Mouse (Mus musculus): ENCODE results near the gene Ccl20. TPM values are rescaled to one million over a fixed set of nuclear protein-coding genes. Genes with fewer than 3 reads are reported as not detected.
A peak's percentile ranks its signal among the peaks of the same experiment; 100 is the strongest.

Gene Ccl20
- total RNA-seq (2021), result not detected
- long read RNA-seq, experiment 1, result 0 reads
- long read RNA-seq, experiment 2, result 0 reads

DNA sequence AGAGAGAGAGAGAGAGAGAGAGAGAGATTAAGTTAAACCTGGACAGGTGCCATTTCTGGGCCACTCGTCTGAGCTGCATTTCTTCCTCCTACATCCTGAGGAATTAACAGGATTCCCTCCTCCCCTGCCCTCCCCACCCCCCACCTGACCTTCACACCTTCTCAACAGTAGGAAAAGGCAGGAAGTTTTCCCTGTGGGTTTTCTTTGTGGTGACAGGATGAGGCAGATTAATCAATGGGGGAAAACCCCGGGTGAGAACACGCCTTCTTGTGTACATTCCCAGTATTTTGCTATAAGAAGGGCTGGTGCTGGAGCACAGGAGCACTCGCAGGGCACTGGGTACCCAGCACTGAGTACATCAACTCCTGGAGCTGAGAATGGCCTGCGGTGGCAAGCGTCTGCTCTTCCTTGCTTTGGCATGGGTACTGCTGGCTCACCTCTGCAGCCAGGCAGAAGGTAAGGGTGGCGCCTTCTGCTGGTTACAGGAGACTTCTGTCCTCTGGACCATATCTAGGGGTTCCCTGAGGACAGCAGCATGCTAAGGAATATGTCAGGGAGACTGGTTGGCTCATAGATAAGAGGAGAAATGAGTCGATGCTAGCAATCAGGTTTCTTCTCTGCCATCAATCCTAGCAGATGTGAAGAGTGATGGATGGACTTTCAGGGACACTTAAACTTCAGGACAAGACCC, at the start of gene Ccl20:
Gene Ccl20, plus strand, starts transcription at position 320 of the 691 bp plus-strand sequence.
- DNase-seq (ENCODE audit: low spot score in 2 of 2), result no peak

DNA sequence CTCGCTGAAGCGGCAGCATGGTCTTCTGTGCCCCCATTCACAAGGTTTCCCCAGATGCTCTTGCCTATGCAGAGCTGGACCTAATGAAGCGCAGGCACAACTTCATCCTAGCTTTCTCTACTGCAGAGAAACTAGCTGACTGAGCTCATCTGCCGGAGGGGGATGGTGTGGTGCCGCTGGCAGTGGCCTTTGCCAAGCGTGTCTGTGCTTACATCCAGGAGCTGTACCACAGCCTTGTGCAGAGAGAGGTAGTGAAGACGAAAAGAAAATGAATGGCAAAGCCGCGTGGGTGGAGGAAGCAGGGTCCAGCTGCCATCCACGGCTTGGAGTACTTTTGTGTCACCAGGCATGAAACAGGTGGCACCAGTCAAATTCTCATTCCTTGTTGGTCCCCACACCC, 49.4 kb upstream of the Ccl20 start:
- DNase-seq (ENCODE audit: low spot score in 2 of 2), result peak in 1 of 2 experiments; percentile 6

- no peak for DNase-seq (ENCODE audit: low spot score in 2 of 2)
Measured at GRCm38 (mm10) chr1:83075526-83076189, 40.9 kb upstream of the Ccl20 start.

GRCm38 (mm10) chr1:83076190-83076917, 40.2 kb upstream of the Ccl20 start:
- peak; percentile 8 to 37 for DNase-seq (ENCODE audit: low spot score in 2 of 2)

DNA sequence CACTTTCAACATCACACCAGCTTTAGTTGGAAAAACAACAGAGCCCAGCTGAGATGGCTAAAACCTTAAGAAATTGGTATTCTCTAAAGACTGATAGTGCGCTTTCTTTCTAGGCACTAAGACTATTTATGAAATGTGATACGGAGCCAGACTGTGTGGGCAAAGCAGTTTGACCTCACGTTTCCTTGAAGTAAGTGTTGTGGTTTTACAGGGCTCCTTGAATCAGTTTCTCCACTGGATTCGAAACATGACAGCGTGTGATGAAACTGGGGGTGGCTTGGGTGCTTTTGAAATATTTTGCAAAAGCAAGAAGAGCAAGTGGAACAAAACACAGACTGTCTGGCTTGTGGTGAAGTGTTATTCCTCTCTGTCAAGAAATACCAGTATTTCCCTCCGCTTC, 39.5 kb upstream of the Ccl20 start:
- DNase-seq (ENCODE audit: low spot score in 2 of 2), result no peak

- no peak for DNase-seq (ENCODE audit: low spot score in 2 of 2)
Measured at GRCm38 (mm10) chr1:83084790-83085189, 31.8 kb upstream of the Ccl20 start.

GRCm38 (mm10) chr1:83091268-83091667, 25.3 kb upstream of the Ccl20 start:
- no peak for DNase-seq (ENCODE audit: low spot score in 2 of 2)

- no peak for DNase-seq (ENCODE audit: low spot score in 2 of 2)
Measured at GRCm38 (mm10) chr1:83096935-83097334, 19.6 kb upstream of the Ccl20 start.

DNA sequence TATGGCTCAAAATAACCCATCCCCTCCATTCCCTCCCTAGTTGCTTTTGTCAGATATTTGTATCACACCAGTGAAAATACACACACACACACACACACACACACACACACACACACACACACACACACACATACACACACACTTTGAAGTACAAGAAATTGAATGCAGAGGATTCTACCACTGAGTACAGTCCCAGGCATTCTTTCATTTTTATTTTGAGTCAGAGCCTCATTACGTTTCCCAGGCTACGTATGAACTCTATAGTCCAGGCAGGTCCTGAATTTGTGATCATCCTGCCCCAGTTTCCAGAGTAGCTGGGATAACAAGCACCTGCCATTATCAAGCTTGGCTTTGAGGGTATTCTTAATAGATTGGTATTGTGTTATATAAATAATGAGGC, 17.4 kb upstream of the Ccl20 start:
- no peak for DNase-seq (ENCODE audit: low spot score in 2 of 2)

- no peak for DNase-seq (ENCODE audit: low spot score in 2 of 2)
Measured at GRCm38 (mm10) chr1:83099580-83100137, 16.9 kb upstream of the Ccl20 start.

DNA sequence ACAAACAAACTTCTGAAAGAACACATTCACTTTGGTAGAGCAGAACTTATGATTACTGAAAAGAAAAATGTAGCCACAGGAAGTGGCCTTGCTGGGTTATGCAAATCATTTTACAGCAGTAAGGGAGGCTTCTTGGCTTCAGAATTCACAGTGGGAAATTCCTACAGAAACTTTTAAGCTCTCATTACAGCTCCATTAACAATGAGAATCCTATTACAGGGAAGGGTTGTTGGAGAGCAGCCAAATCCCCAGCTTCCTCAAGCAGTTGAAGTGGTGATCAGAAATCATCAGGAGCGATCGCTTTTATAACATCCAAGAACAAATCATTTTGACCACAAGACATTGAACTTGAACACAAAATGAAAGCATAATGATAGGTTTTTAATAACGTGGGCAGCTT, 14.7 kb upstream of the Ccl20 start:
- DNase-seq (ENCODE audit: low spot score in 2 of 2), result no peak

DNA sequence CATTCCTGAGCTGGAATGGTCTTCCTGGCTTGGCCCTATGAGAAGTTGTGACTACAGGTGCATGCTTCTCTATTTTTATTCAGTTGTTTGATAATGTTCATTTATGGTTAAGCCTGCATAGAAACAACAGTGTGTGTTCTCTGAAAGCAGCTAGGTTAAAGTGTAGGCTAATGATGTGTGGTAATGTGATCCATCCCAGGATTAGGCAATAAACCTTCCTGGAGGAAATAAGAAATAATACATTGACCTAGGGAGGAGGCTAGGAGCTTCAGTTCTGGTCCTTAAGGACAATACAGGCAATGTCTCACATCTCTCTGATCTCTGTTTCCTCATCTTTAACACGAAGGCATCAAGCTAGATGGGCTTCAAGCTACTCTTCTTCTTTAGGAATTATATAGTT, 11.1 kb upstream of the Ccl20 start:
- no peak for DNase-seq (ENCODE audit: low spot score in 2 of 2)

- DNase-seq (ENCODE audit: low spot score in 2 of 2), result no peak
Measured at GRCm38 (mm10) chr1:83107410-83107978, 9.1 kb upstream of the Ccl20 start.

- DNase-seq (ENCODE audit: low spot score in 2 of 2), result no peak
Measured at GRCm38 (mm10) chr1:83110992-83111391, 5.6 kb upstream of the Ccl20 start.

DNA sequence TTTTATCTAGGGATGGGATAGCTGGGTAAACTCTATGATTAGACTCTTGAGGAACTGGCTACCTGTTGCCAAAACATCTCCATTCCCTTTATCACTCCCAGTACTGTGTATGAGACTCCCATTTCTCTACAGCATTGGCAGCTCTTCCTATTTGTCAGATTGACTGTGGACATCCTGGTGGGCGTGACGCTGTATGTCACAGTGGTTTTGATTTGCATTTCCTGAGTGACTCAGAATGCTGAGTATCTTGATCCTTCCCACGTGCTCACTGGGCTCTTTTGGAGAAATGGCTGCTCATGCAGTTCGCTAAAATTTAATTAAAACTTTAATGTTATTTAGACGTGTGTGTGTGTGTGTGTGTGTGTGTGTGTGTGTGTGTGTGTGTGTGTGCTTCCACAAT, 4.8 kb upstream of the Ccl20 start:
- no peak for DNase-seq (ENCODE audit: low spot score in 2 of 2)

GRCm38 (mm10) chr1:83117217-83117616, 651 bp downstream of the Ccl20 start:
- no peak for DNase-seq (ENCODE audit: low spot score in 2 of 2)

GRCm38 (mm10) chr1:83117661-83118060, 1.1 kb downstream of the Ccl20 start:
- DNase-seq (ENCODE audit: low spot score in 2 of 2), result peak; percentile 29 to 37

GRCm38 (mm10) chr1:83119903-83120302, 3.3 kb downstream of the Ccl20 start:
- no peak for DNase-seq (ENCODE audit: low spot score in 2 of 2)

DNA sequence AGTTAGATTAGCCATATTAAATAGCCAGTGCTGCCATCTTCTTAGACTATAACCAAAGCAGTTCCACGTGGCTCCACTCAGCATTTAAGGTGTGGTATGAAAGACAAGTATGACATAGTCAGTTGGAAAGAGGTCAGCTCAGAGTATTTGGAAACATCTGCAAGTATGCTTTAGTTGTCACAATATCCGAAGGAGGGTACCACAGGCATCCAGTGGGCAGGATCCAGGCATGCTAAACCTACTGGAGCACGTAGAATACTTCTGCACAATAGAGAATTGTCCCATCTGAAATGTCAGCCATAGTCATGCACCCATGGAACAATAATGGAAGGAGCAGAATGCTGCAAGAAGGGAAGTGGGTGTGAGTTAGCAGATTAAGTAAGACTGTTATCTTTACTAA, 3.7 kb downstream of the Ccl20 start:
- no peak for DNase-seq (ENCODE audit: low spot score in 2 of 2)

GRCm38 (mm10) chr1:83123201-83123600, 6.6 kb downstream of the Ccl20 start:
- DNase-seq (ENCODE audit: low spot score in 2 of 2), result no peak

DNA sequence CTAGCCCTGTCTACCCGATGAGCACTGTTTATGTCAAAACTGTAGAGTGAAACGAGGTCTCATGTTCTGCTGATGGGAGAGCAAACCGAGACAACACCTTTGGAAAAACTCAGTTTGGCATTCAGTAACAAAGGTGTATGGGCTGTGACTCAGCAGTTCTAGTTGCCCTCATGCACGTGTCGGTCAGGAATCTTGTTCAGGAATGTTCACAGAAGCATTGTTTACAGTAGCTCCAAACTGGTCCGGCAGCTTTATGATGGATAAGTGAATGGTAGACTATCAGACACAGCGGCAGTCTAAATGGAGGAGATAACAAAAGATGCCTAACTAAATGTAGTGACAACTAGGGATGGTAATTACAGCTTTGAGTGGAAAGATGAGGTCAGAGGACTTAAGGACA, 19.3 kb downstream of the Ccl20 start:
- DNase-seq (ENCODE audit: low spot score in 2 of 2), result no peak

DNA sequence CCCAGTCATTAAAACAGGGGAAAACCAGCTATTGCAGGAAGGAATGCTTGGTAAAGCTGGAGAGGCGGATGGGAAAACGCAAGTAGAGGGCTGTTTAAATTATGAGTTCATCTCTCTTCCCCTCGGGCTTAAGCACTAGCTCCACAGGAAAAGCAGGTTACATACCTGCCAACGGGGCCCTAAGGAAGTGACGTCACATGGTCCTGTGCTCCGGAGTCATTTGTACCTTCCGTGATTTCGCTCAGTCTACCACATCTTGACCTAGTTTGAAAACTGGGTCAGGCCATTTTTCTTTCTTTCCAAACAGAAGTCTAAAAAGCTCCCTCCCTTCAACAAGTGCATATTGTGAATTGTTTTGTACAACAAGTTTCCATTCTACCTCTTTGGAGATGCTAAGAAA, 21.3 kb downstream of the Ccl20 start:
- DNase-seq (ENCODE audit: low spot score in 2 of 2), result no peak

All from left cerebral cortex, adult 18-20 months (tissue).